Mouse (Mus musculus) adrenal gland, adult 2 months (tissue): ENCODE results near the gene Pmpcb. TPM values are rescaled to one million over a fixed set of nuclear protein-coding genes. Genes with fewer than 3 reads are reported as not detected.
"Not testable (repeated sequence)": the region's sequence is repeated elsewhere in the genome, so short reads cannot be mapped to it uniquely, and the experiment has no call there.

ENCODE experiments used
- DNase-seq: peaks from one replicate; pipeline ENCODE4 v3.0.0; 2021
- long read RNA-seq: library from polyadenylated mRNA; stranded (forward); transcript quantifications from one replicate; pipeline ENCODE4 v2.0.0, GENCODE M21; 2021
- polyA plus RNA-seq: library from polyadenylated mRNA; depleted of rRNA; stranded (reverse); fragments of >200 nt; gene quantifications from 2 replicates; pipeline ENCODE4 v1.2.3, GENCODE M21; 2012; rRNA removed
- total RNA-seq, 2 experiments: library from RNA; stranded (reverse); gene quantifications; 2 replicates each; pipeline ENCODE4 v1.2.3; 2021

Gene Pmpcb
- 100 to 1,000 TPM; 273 to 311 TPM for total RNA-seq
- polyA plus RNA-seq, result 27.1 and 35.1 TPM in 2 replicates
- long read RNA-seq, full-length matches to known transcripts, result 114 of 124 reads
- long read RNA-seq, partial matches to known transcripts, result 9 of 124 reads
- long read RNA-seq, other reads (novel, unspliced or antisense), result 1 of 124 reads

- peak; percentile 88 for DNase-seq
Measured at GRCm38 (mm10) chr5:21736956-21737585, at the start of gene Pmpcb. Gene Pmpcb, plus strand, starts transcription at chr5:21737141.

GRCm38 (mm10) chr5:21692230-21692629 is 44.7 kb upstream of the Pmpcb start:
- no peak for DNase-seq

GRCm38 (mm10) chr5:21693372-21693870 is 43.5 kb upstream of the Pmpcb start:
- no peak for DNase-seq

- DNase-seq, result no peak
Measured at GRCm38 (mm10) chr5:21694854-21695490, 42.0 kb upstream of the Pmpcb start.

- not testable (repeated sequence) for DNase-seq
Measured at GRCm38 (mm10) chr5:21699555-21699954, 37.4 kb upstream of the Pmpcb start.

- no peak for DNase-seq
Measured at GRCm38 (mm10) chr5:21700272-21700821, 36.6 kb upstream of the Pmpcb start.

GRCm38 (mm10) chr5:21700934-21701333 is 36.0 kb upstream of the Pmpcb start:
- no peak for DNase-seq

GRCm38 (mm10) chr5:21701351-21702008 is 35.5 kb upstream of the Pmpcb start, which contains the start of gene Napepld:
Gene Napepld, minus strand, starts transcription at chr5:21701396.
- DNase-seq, result peak; percentile 100

- DNase-seq, result no peak
Measured at GRCm38 (mm10) chr5:21702009-21702364, 35.0 kb upstream of the Pmpcb start.

- DNase-seq, result no peak
Measured at GRCm38 (mm10) chr5:21702873-21703475, 34.0 kb upstream of the Pmpcb start.

GRCm38 (mm10) chr5:21703708-21704107 is 33.2 kb upstream of the Pmpcb start:
- no peak for DNase-seq

GRCm38 (mm10) chr5:21706546-21706945 is 30.4 kb upstream of the Pmpcb start:
- no peak for DNase-seq

GRCm38 (mm10) chr5:21708011-21708410 is 28.9 kb upstream of the Pmpcb start:
- not testable (repeated sequence) for DNase-seq

- no peak for DNase-seq
Measured at GRCm38 (mm10) chr5:21712127-21712715, 24.7 kb upstream of the Pmpcb start.

GRCm38 (mm10) chr5:21714447-21714846 is 22.5 kb upstream of the Pmpcb start:
- DNase-seq, result no peak

- DNase-seq, result no peak
Measured at GRCm38 (mm10) chr5:21717165-21717715, 19.7 kb upstream of the Pmpcb start.

GRCm38 (mm10) chr5:21718546-21718945 is 18.4 kb upstream of the Pmpcb start:
- DNase-seq, result no peak

GRCm38 (mm10) chr5:21719209-21719608 is 17.7 kb upstream of the Pmpcb start:
- peak; percentile 74 for DNase-seq

GRCm38 (mm10) chr5:21724427-21724826 is 12.5 kb upstream of the Pmpcb start:
- DNase-seq, result no peak

- DNase-seq, result no peak
Measured at GRCm38 (mm10) chr5:21724872-21725271, 12.1 kb upstream of the Pmpcb start.

GRCm38 (mm10) chr5:21729107-21729506 is 7.8 kb upstream of the Pmpcb start:
- no peak for DNase-seq
